Mouse (Mus musculus): ENCODE measurements around the gene Ttll5. TPM values are rescaled to one million over a fixed set of nuclear protein-coding genes. Genes with fewer than 3 reads are reported as not detected.

Gene Ttll5
- polyA plus RNA-seq, 1 experiment: 22.2 TPM

GRCm38 (mm10) chr12:86064796-86065195 is 240.3 kb downstream of the Ttll5 start:
- TF ChIP-seq POLR2A (IDR thresholded peaks at IDR 0.05; ENCODE audit: borderline replicate concordance, extremely low read depth, insufficient read depth, insufficient read length, poor library complexity, severe bottlenecking): no peak
- no peak for TF ChIP-seq CTCF (IDR thresholded peaks at IDR 0.05; ENCODE audit: borderline replicate concordance, extremely low read depth, insufficient read depth, insufficient read length)
- no peak for DNase-seq (ENCODE audit: low read depth)

DNA sequence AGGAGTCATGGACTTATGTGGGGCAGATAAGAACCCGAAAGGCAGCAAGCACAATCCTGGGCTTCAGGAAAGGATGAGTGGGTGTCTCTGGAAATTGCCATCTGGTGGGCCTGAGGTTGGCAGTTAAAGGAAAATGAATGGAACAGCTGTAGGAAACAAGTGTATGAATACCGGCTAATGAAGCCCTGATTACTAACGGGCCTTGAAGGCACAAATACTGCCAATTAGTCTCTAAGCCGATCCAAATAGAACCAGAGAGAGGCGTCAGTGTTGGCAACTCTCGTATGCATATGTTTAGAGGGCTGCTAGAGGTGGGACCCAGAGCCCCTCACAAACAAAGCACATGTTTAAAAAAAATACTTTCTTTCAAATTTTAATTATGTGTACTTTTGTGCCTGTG is 247.0 kb downstream of the Ttll5 start:
- no peak for TF ChIP-seq POLR2A (IDR thresholded peaks at IDR 0.05; ENCODE audit: borderline replicate concordance, extremely low read depth, insufficient read depth, insufficient read length, poor library complexity, severe bottlenecking)
- no peak for TF ChIP-seq CTCF (IDR thresholded peaks at IDR 0.05; ENCODE audit: borderline replicate concordance, extremely low read depth, insufficient read depth, insufficient read length)
- DNase-seq (ENCODE audit: low read depth): peak; percentile 94

GRCm38 (mm10) chr12:86074681-86075080 is 250.2 kb downstream of the Ttll5 start:
- TF ChIP-seq POLR2A (IDR thresholded peaks at IDR 0.05; ENCODE audit: borderline replicate concordance, extremely low read depth, insufficient read depth, insufficient read length, poor library complexity, severe bottlenecking): no peak
- no peak for TF ChIP-seq CTCF (IDR thresholded peaks at IDR 0.05; ENCODE audit: borderline replicate concordance, extremely low read depth, insufficient read depth, insufficient read length)
- DNase-seq (ENCODE audit: low read depth): peak; percentile 10

GRCm38 (mm10) chr12:86075358-86075757 is 250.9 kb downstream of the Ttll5 start:
- TF ChIP-seq POLR2A (IDR thresholded peaks at IDR 0.05; ENCODE audit: borderline replicate concordance, extremely low read depth, insufficient read depth, insufficient read length, poor library complexity, severe bottlenecking) (no peak), CTCF (IDR thresholded peaks at IDR 0.05; ENCODE audit: borderline replicate concordance, extremely low read depth, insufficient read depth, insufficient read length) (no peak)
- DNase-seq (ENCODE audit: low read depth): no peak

- DNase-seq (ENCODE audit: low read depth): peak; percentile 34
- TF ChIP-seq POLR2A (IDR thresholded peaks at IDR 0.05; ENCODE audit: borderline replicate concordance, extremely low read depth, insufficient read depth, insufficient read length, poor library complexity, severe bottlenecking) (no peak), CTCF (IDR thresholded peaks at IDR 0.05; ENCODE audit: borderline replicate concordance, extremely low read depth, insufficient read depth, insufficient read length) (peak; percentile 19; the same call in 1 of the 2 replicates)
These were observed 252.0 kb downstream of the Ttll5 start for GRCm38 (mm10) chr12:86076321-86076901.

- no peak for TF ChIP-seq CTCF (IDR thresholded peaks at IDR 0.05; ENCODE audit: borderline replicate concordance, extremely low read depth, insufficient read depth, insufficient read length)
- TF ChIP-seq POLR2A (IDR thresholded peaks at IDR 0.05; ENCODE audit: borderline replicate concordance, extremely low read depth, insufficient read depth, insufficient read length, poor library complexity, severe bottlenecking): no peak
- DNase-seq (ENCODE audit: low read depth): peak; percentile 10
These were observed 252.9 kb downstream of the Ttll5 start for GRCm38 (mm10) chr12:86077322-86077721.

DNA sequence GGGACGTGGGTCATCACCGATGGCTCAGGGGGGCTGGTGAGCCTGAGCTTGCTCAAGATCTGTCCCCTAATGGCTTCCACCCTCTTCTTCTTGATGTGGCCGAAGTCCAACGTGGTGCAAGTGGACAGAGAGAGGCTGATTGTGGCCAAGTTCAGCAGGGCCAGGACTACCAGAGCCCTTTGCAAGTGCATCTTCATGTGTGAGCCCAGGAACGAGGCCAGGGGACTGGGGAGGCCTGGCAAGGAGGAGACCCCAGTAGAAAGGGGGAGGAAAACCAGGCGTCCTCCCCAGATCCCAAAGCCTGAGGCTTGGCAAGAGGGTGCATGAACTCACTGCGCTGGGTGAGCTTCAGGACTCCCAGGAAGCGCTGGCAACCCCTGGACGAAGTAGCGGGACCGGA is 253.3 kb downstream of the Ttll5 start:
- peak; percentile 29 for DNase-seq (ENCODE audit: low read depth)
- TF ChIP-seq CTCF (IDR thresholded peaks at IDR 0.05; ENCODE audit: borderline replicate concordance, extremely low read depth, insufficient read depth, insufficient read length) (no peak), POLR2A (IDR thresholded peaks at IDR 0.05; ENCODE audit: borderline replicate concordance, extremely low read depth, insufficient read depth, insufficient read length, poor library complexity, severe bottlenecking) (no peak)

GRCm38 (mm10) chr12:86078176-86078552 is 253.7 kb downstream of the Ttll5 start:
- no peak for DNase-seq (ENCODE audit: low read depth)
- no peak for TF ChIP-seq CTCF (IDR thresholded peaks at IDR 0.05; ENCODE audit: borderline replicate concordance, extremely low read depth, insufficient read depth, insufficient read length)
- TF ChIP-seq POLR2A (IDR thresholded peaks at IDR 0.05; ENCODE audit: borderline replicate concordance, extremely low read depth, insufficient read depth, insufficient read length, poor library complexity, severe bottlenecking): no peak

- TF ChIP-seq CTCF (IDR thresholded peaks at IDR 0.05; ENCODE audit: borderline replicate concordance, extremely low read depth, insufficient read depth, insufficient read length) (no peak), POLR2A (IDR thresholded peaks at IDR 0.05; ENCODE audit: borderline replicate concordance, extremely low read depth, insufficient read depth, insufficient read length, poor library complexity, severe bottlenecking) (no peak)
- DNase-seq (ENCODE audit: low read depth): peak; percentile 82
These were observed 254.2 kb downstream of the Ttll5 start, which contains the start of gene Tgfb3 for GRCm38 (mm10) chr12:86078553-86079201. Gene Tgfb3, minus strand, starts transcription at chr12:86079041.

GRCm38 (mm10) chr12:86079202-86079667 is 254.8 kb downstream of the Ttll5 start:
- TF ChIP-seq CTCF (IDR thresholded peaks at IDR 0.05; ENCODE audit: borderline replicate concordance, extremely low read depth, insufficient read depth, insufficient read length): peak; percentile 93
- no peak for TF ChIP-seq POLR2A (IDR thresholded peaks at IDR 0.05; ENCODE audit: borderline replicate concordance, extremely low read depth, insufficient read depth, insufficient read length, poor library complexity, severe bottlenecking)
- DNase-seq (ENCODE audit: low read depth): peak; percentile 92

- TF ChIP-seq POLR2A (IDR thresholded peaks at IDR 0.05; ENCODE audit: borderline replicate concordance, extremely low read depth, insufficient read depth, insufficient read length, poor library complexity, severe bottlenecking) (peak; percentile 24; the same call in 1 of the 2 replicates), CTCF (IDR thresholded peaks at IDR 0.05; ENCODE audit: borderline replicate concordance, extremely low read depth, insufficient read depth, insufficient read length) (no peak)
- peak; percentile 94 for DNase-seq (ENCODE audit: low read depth)
These were observed 258.1 kb downstream of the Ttll5 start, which contains the start of gene Ift43 for GRCm38 (mm10) chr12:86082481-86083012. Gene Ift43, plus strand, starts transcription at chr12:86082541.

All from brain, embryonic 14.5 days (tissue).